Mouse (Mus musculus) layer of hippocampus, adult 2 months (tissue): ENCODE results near the gene Actr3b. TPM values are rescaled to one million over a fixed set of nuclear protein-coding genes. Genes with fewer than 3 reads are reported as not detected.
"Not testable (repeated sequence)": the region's sequence is repeated elsewhere in the genome, so short reads cannot be mapped to it uniquely, and the experiment has no call there.

ENCODE experiments used
- DNase-seq, 2 experiments: peaks; one replicate each; pipeline ENCODE4 v3.0.0; 2022; ENCODE audit warnings: low spot score in 2 of 2
- H3K27ac ChIP-seq: fragments of 200-600 bp; 2 replicates; pipeline ENCODE4 v1.8.1; 2022
- H3K4me3 ChIP-seq: fragments of 200-600 bp; 2 replicates; pipeline ENCODE4 v1.8.1; 2022; ENCODE audit warnings: mild to moderate bottlenecking
- CTCF ChIP-seq: fragments of 200-600 bp; conservative IDR thresholded peaks from 2 replicates; pipeline ENCODE4 v1.8.1; 2022; ENCODE audit warnings: antibody characterized with exemption, mild to moderate bottlenecking, moderate library complexity
- total RNA-seq, 2 experiments: library from RNA; stranded (reverse); gene quantifications; 2 replicates each; pipeline ENCODE4 v1.2.3; 2021

Gene Actr3b
- total RNA-seq, 2 experiments from 2014 or later = 136 to 139 TPM

GRCm38 (mm10) chr5:25871342-25872023 lies 111.7 kb downstream of the Actr3b start:
- Histone ChIP-seq H3K4me3 (no peak overlapping the region), H3K27ac (no peak overlapping the region)
- TF ChIP-seq CTCF = no peak
- no peak for DNase-seq

DNA sequence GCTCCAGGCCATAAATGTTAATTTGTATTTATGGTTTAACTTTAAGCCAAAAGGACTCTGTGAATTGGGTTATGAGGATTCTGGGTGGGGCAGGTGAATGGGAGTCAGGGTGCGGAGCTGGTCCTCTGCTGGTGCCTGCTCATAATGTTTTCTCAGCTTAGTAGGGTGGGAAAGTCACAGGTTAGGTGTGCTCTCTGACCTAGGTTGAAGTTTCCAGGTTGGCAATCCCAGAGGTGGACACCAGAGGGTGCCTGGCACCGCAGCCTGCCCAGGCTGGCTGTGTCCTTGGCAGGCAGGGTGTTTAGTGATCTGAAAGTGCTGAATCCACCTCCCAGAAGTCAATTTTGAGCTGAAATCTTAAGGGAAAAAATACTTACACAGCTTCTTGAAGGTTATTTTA lies 113.2 kb downstream of the Actr3b start:
- H3K4me3 ChIP-seq = no peak overlapping the region
- peak; percentile 78 for TF ChIP-seq CTCF
- no peak for DNase-seq
- H3K27ac ChIP-seq = no peak overlapping the region

DNA sequence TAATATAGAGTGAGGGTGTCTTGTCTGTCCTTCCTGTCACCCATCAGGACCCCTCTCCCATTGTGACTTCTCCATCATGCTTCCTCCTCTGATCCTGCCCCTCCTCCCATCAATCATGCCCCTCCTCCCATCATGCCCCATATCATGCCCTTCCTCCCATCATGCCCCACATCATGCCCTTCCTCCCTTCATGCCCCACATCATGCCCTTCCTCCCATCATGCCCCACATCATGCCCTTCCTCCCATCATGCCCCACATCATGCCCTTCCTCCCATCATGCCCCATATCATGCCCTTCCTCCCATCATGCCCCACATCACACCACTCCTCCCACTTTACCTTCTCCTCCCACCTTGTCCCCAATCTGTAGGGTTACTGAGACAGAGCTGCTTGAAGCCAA lies 116.1 kb downstream of the Actr3b start:
- not testable (repeated sequence) for DNase-seq, H3K4me3 ChIP-seq, H3K27ac ChIP-seq

- no peak for TF ChIP-seq CTCF
- H3K4me3 ChIP-seq = no peak overlapping the region
- no peak for DNase-seq
- no peak overlapping the region for H3K27ac ChIP-seq
Observed at GRCm38 (mm10) chr5:25877281-25877680, 117.5 kb downstream of the Actr3b start.

DNA sequence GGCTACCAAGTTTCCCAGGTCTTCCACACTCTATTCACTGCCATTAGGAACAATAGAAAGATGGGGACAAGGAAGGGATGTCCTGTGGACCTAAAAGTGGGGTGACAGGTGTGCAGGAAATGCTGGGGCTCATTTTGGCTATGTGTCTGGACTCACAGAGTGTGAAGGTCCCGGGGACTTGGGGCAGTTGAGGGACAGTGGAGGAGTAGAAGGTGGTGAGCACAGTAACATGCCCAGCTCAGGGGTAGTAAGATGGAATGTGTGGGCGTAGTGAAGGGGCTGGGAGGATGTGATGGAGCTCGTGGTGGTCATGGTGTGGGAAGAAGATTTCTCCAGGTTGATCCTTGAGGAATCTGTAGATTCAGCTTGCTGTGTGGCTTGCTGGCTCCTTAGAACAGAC lies 118.2 kb downstream of the Actr3b start:
- Histone ChIP-seq H3K27ac (no peak overlapping the region), H3K4me3 (no peak overlapping the region)
- no peak for TF ChIP-seq CTCF
- DNase-seq = no peak

DNA sequence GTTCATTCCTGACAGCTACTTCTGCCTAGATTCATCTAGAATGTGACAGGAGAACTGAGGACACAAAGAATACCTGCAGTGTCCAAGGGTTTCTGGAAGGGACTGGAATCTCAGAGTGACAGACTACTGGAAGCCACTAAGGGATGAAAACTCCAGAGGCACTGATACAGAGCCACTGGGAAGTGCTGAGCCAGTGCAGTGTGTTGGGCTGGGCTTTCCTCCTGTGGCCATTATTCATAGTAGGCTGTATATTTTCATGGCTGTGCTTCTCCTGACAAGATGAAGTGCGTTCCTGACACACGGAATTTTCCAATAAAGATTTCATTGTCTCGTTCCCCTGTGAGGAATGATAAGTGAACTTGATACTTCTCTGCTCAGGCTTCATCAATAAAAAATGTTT lies 126.9 kb downstream of the Actr3b start:
- DNase-seq = no peak
- Histone ChIP-seq H3K27ac (no peak overlapping the region), H3K4me3 (no peak overlapping the region)
- TF ChIP-seq CTCF = no peak

DNA sequence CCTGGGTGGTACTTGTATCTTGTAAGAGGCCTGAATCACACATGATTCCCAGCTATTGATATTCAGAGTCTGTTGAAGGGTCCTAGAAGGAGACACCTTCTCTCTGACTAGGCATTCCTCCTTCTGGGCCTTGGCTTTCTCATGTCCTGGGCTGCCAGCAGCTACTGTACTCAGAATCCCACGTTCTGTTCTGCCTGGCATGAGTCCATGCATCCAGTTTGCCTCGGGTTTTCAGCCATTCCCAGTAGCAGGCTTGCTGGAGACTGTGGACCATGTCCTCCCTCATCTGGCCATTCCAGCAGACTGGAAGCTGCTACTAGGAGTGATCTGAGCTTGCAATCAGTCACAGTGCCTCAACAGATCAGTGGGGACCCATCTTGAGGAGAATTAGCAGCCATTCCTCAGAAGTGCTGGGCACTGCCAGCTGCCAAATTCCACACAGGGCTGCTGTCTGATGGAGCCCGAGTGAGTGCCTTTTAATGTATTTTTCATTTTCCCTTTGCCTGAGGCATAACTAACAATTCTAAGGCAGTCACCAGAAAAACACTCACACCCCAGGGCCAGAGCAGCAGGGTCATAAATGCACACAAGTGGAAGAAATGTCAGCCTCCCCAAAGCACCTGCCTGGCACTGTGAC lies 130.1 kb downstream of the Actr3b start:
- H3K4me3 ChIP-seq = no peak overlapping the region
- no peak for TF ChIP-seq CTCF
- DNase-seq = no peak
- no peak overlapping the region for H3K27ac ChIP-seq

- H3K4me3 ChIP-seq = no peak overlapping the region
- no peak overlapping the region for H3K27ac ChIP-seq
- peak; percentile 40 for TF ChIP-seq CTCF
- DNase-seq = peak in 1 of 2 experiments; percentile 35
Observed at GRCm38 (mm10) chr5:25891321-25891720, 131.5 kb downstream of the Actr3b start.

Other genes with a start within 250 kb of the Actr3b start
- under 1 TPM; 0.25 to 0.49 TPM for gene Cct8l1, start 243.9 kb upstream of the Actr3b start, total RNA-seq
- gene Xrcc2, start 54.2 kb upstream of the Actr3b start, total RNA-seq = 1 to 10 TPM; 6.4 to 6.9 TPM
- gene Gm21663, start 182.4 kb downstream of the Actr3b start, total RNA-seq = not detected
- gene Gm21671, start 194.4 kb downstream of the Actr3b start, total RNA-seq = not detected
- not detected for gene Gm21680, start 212.7 kb downstream of the Actr3b start, total RNA-seq
- not detected for gene Gm21698, start 228.7 kb downstream of the Actr3b start, total RNA-seq
- under 1 TPM in 1 of 2 experiments, not detected in 1; 0.38 TPM for gene Gm1979, start 244.8 kb downstream of the Actr3b start, total RNA-seq